Mouse (Mus musculus) liver, embryonic 14.5 days (tissue): ENCODE data around the gene R3hdm2.

ENCODE experiments used
- CTCF ChIP-seq: IDR thresholded peaks from 2 replicates; pipeline ENCODE4 v1.5.1; 2016; ENCODE audit warnings: antibody characterized with exemption, low read depth, control low read depth
- EP300 ChIP-seq: IDR thresholded peaks from 2 replicates; pipeline ENCODE4 v1.6.1; 2016; ENCODE audit warnings: antibody characterized with exemption, low read depth

DNA sequence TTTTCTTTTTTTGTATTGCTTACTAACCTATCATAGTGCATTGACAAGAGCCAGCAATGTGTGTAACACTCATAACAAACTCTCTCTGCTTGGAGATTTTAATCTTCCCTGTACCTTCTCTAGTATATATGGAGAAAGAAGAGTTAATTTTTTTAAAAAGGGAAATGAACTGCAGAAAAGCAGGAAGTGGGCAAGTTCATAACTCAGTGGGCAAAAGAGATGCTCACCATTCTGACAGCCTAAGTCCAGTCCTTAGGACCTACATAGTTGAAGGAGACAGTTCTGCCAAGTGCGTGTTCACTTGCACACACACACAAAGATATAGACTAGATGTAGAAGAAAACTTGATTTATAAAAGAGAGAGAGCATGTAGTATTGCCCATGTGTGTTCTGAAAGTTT is 47.9 kb downstream of the R3hdm2 start:
- TF ChIP-seq CTCF (no peak), EP300 (no peak)
